Mouse (Mus musculus) forebrain, embryonic 13.5 days (tissue): ENCODE results near the gene Ppm1b. TPM values are rescaled to one million over a fixed set of nuclear protein-coding genes. Genes with fewer than 3 reads are reported as not detected.
A peak's percentile ranks its signal among the peaks of the same experiment; 100 is the strongest.

Experiments
- ATAC-seq: fragments of 200-750 bp; cut with Nextera tagmentation; 2 replicates; pipeline ENCODE4 v1.8.0; 2017
- H3K27ac ChIP-seq: fragments of 300-500 bp; sonication (generic); 2 replicates; pipeline ENCODE4 v1.5.1; 2015; ENCODE audit warnings: inconsistent platforms, mild to moderate bottlenecking, moderate library complexity
- H3K27me3 ChIP-seq: fragments of 300-500 bp; sonication (generic); 2 replicates; pipeline ENCODE4 v1.6.1; 2015; ENCODE audit warnings: mild to moderate bottlenecking, inconsistent platforms
- H3K36me3 ChIP-seq: fragments of 300-500 bp; sonication (generic); 2 replicates; pipeline ENCODE4 v1.6.1; 2015; ENCODE audit warnings: mild to moderate bottlenecking, inconsistent platforms; ENCODE audit not compliant: poor library complexity, severe bottlenecking
- H3K4me1 ChIP-seq: fragments of 300-500 bp; sonication (generic); 2 replicates; pipeline ENCODE4 v1.6.1; 2015; ENCODE audit warnings: inconsistent platforms
- H3K4me2 ChIP-seq: fragments of 300-500 bp; sonication (generic); 2 replicates; pipeline ENCODE4 v1.6.1; 2015; ENCODE audit warnings: inconsistent platforms, mild to moderate bottlenecking, moderate library complexity
- H3K4me3 ChIP-seq: fragments of 300-500 bp; sonication (generic); 2 replicates; pipeline ENCODE4 v1.5.1; 2015; ENCODE audit warnings: mild to moderate bottlenecking, inconsistent platforms
- H3K9ac ChIP-seq: fragments of 300-500 bp; sonication (generic); 2 replicates; pipeline ENCODE4 v1.6.1; 2015; ENCODE audit warnings: mild to moderate bottlenecking, inconsistent platforms
- H3K9me3 ChIP-seq: fragments of 300-500 bp; sonication (generic); replicated peaks from 2 replicates; pipeline ENCODE4 v1.6.1; 2016; ENCODE audit warnings: inconsistent platforms
- WGBS: fragments of 180-500 bp; shearing (Covaris S2); methylation state at CpG from one replicate; pipeline ENCODE4 v1.1.7; 2015; 5-methylcytosine and 5-hydroxymethylcytosine counted together
- polyA plus RNA-seq: library from polyadenylated mRNA; unstranded; fragments of >200 nt; fragmentation: Nextera tagmentation; extraction: Ambion mirVana; gene quantifications from 2 replicates; pipeline ENCODE4 v1.2.1, GENCODE M21; 2015

Ppm1b gene
- polyA plus RNA-seq, 1 experiment from 2014 or later: 90.4 TPM

- ATAC-seq: no peak
- no peaks in the 10 kb centered on the region for H3K27me3 ChIP-seq
- no peak overlapping the region for H3K27ac ChIP-seq
- no peak overlapping the region for H3K9ac ChIP-seq
- no peaks in the 10 kb centered on the region for H3K36me3 ChIP-seq
- H3K4me3 ChIP-seq: no peak overlapping the region
- peaks cover 4% of the 10 kb centered on the region; the same call in 1 of the 2 replicates for H3K4me1 ChIP-seq
- H3K9me3 ChIP-seq: no peaks in the 10 kb centered on the region
- no peak overlapping the region for H3K4me2 ChIP-seq
Observed at GRCm38 (mm10) chr17:84988514-84988913, 32.0 kb downstream of the Ppm1b start.

- Histone ChIP-seq H3K27me3 (no peaks in the 10 kb centered on the region), H3K27ac (no peak overlapping the region), H3K4me2 (no peak overlapping the region), H3K9ac (no peak overlapping the region), H3K4me3 (no peak overlapping the region), H3K4me1 (0 out of 2 replicates have a peak, but pooled peaks cover 4% of the 10 kb centered on the region), H3K36me3 (peaks cover 16% of the 10 kb centered on the region; the same call in 1 of the 2 replicates), H3K9me3 (no peaks in the 10 kb centered on the region)
- no peak for ATAC-seq
- 87% methylated on average over 6 of the region's 6 CpGs for WGBS
Observed at GRCm38 (mm10) chr17:84995844-84996243, 39.3 kb downstream of the Ppm1b start.

- ATAC-seq: no peak
- no peak overlapping the region for H3K4me2 ChIP-seq
- H3K4me3 ChIP-seq: no peak overlapping the region
- WGBS: 83% methylated on average over 1 of the region's 1 CpGs
- H3K4me1 ChIP-seq: 0 out of 2 replicates have a peak, but pooled peaks cover 4% of the 10 kb centered on the region
- H3K27me3 ChIP-seq: no peaks in the 10 kb centered on the region
- H3K36me3 ChIP-seq: peaks cover 16% of the 10 kb centered on the region; the same call in 1 of the 2 replicates
- H3K9ac ChIP-seq: no peak overlapping the region
- no peaks in the 10 kb centered on the region for H3K9me3 ChIP-seq
- H3K27ac ChIP-seq: no peak overlapping the region
Observed at GRCm38 (mm10) chr17:84997639-84998038, 41.1 kb downstream of the Ppm1b start.

GRCm38 (mm10) chr17:84999636-85000035 is 43.1 kb downstream of the Ppm1b start:
- Histone ChIP-seq H3K4me2 (no peak overlapping the region), H3K27ac (no peak overlapping the region), H3K9me3 (no peaks in the 10 kb centered on the region), H3K4me1 (0 out of 2 replicates have a peak, but pooled peaks cover 4% of the 10 kb centered on the region), H3K4me3 (no peak overlapping the region), H3K9ac (no peak overlapping the region), H3K27me3 (no peaks in the 10 kb centered on the region), H3K36me3 (peaks cover 20% of the 10 kb centered on the region)
- no peak for ATAC-seq
- 81% methylated on average over 10 of the region's 10 CpGs for WGBS

- Histone ChIP-seq H3K4me1 (no peaks in the 10 kb centered on the region), H3K4me2 (no peak overlapping the region), H3K9me3 (no peaks in the 10 kb centered on the region), H3K36me3 (peaks cover 19% of the 10 kb centered on the region), H3K27me3 (no peaks in the 10 kb centered on the region), H3K27ac (no peak overlapping the region), H3K9ac (no peak overlapping the region), H3K4me3 (no peak overlapping the region)
- 80% methylated on average over 6 of the region's 6 CpGs for WGBS
- no peak for ATAC-seq
Observed at GRCm38 (mm10) chr17:85013485-85013884, 56.9 kb downstream of the Ppm1b start.

- no peak overlapping the region for H3K4me2 ChIP-seq
- peaks cover 19% of the 10 kb centered on the region for H3K36me3 ChIP-seq
- no peaks in the 10 kb centered on the region for H3K27me3 ChIP-seq
- no peaks in the 10 kb centered on the region for H3K4me1 ChIP-seq
- H3K9ac ChIP-seq: no peak overlapping the region
- H3K4me3 ChIP-seq: no peak overlapping the region
- no peaks in the 10 kb centered on the region for H3K9me3 ChIP-seq
- no peak for ATAC-seq
- 95% methylated on average over 3 of the region's 3 CpGs for WGBS
- H3K27ac ChIP-seq: no peak overlapping the region
Observed at GRCm38 (mm10) chr17:85014632-85015031, 58.1 kb downstream of the Ppm1b start.

GRCm38 (mm10) chr17:85018344-85018743 is 61.8 kb downstream of the Ppm1b start:
- Histone ChIP-seq H3K36me3 (peaks cover 3% of the 10 kb centered on the region; the same call in 1 of the 2 replicates), H3K27me3 (no peaks in the 10 kb centered on the region), H3K4me2 (no peak overlapping the region), H3K27ac (no peak overlapping the region), H3K4me1 (no peaks in the 10 kb centered on the region), H3K9ac (no peak overlapping the region), H3K9me3 (no peaks in the 10 kb centered on the region), H3K4me3 (no peak overlapping the region)
- no peak for ATAC-seq
- 85% methylated on average over 3 of the region's 3 CpGs for WGBS

- H3K9ac ChIP-seq: no peak overlapping the region
- no peak overlapping the region for H3K4me3 ChIP-seq
- no peaks in the 10 kb centered on the region for H3K27me3 ChIP-seq
- H3K4me2 ChIP-seq: no peak overlapping the region
- 0 out of 2 replicates have a peak, but pooled peaks cover 2% of the 10 kb centered on the region for H3K4me1 ChIP-seq
- 90% methylated on average over 5 of the region's 5 CpGs for WGBS
- no peaks in the 10 kb centered on the region; the same call in 1 of the 2 replicates for H3K36me3 ChIP-seq
- no peak overlapping the region for H3K27ac ChIP-seq
- ATAC-seq: no peak
- no peaks in the 10 kb centered on the region for H3K9me3 ChIP-seq
Observed at GRCm38 (mm10) chr17:85018794-85019193, 62.3 kb downstream of the Ppm1b start.

- H3K4me3 ChIP-seq: no peak overlapping the region
Observed at GRCm38 (mm10) chr17:85020343-85020742, 63.8 kb downstream of the Ppm1b start.

GRCm38 (mm10) chr17:85023247-85024167 is 67.0 kb downstream of the Ppm1b start:
- Histone ChIP-seq H3K36me3 (no peaks in the 10 kb centered on the region), H3K4me2 (no peak overlapping the region), H3K9me3 (no peaks in the 10 kb centered on the region), H3K27me3 (no peaks in the 10 kb centered on the region), H3K27ac (no peak overlapping the region), H3K4me3 (no peak overlapping the region), H3K4me1 (0 out of 2 replicates have a peak, but pooled peaks cover 2% of the 10 kb centered on the region), H3K9ac (no peak overlapping the region)
- WGBS: 61% methylated on average over 22 of the region's 22 CpGs
- ATAC-seq: peak; percentile 64

More at GRCm38 (mm10) chr17:85020343-85020742, 63.8 kb downstream of the Ppm1b start:
- ATAC-seq: no peak
- Histone ChIP-seq H3K4me1 (0 out of 2 replicates have a peak, but pooled peaks cover 2% of the 10 kb centered on the region), H3K27ac (no peak overlapping the region), H3K27me3 (no peaks in the 10 kb centered on the region), H3K36me3 (no peaks in the 10 kb centered on the region; the same call in 1 of the 2 replicates), H3K9me3 (no peaks in the 10 kb centered on the region), H3K4me2 (no peak overlapping the region), H3K9ac (no peak overlapping the region)
- WGBS: 84% methylated on average over 3 of the region's 3 CpGs

- H3K27me3 ChIP-seq: no peaks in the 10 kb centered on the region
- no peaks in the 10 kb centered on the region for H3K36me3 ChIP-seq
- WGBS: 92% methylated on average over 8 of the region's 8 CpGs
- H3K4me3 ChIP-seq: no peak overlapping the region
- no peak for ATAC-seq
- 0 out of 2 replicates have a peak, but pooled peaks cover 2% of the 10 kb centered on the region for H3K4me1 ChIP-seq
- no peak overlapping the region for H3K4me2 ChIP-seq
- no peaks in the 10 kb centered on the region for H3K9me3 ChIP-seq
- H3K9ac ChIP-seq: no peak overlapping the region
- H3K27ac ChIP-seq: no peak overlapping the region
Observed at GRCm38 (mm10) chr17:85024237-85024636, 67.7 kb downstream of the Ppm1b start.

GRCm38 (mm10) chr17:85025151-85025550 is 68.6 kb downstream of the Ppm1b start:
- Histone ChIP-seq H3K4me1 (0 out of 2 replicates have a peak, but pooled peaks cover 2% of the 10 kb centered on the region), H3K4me2 (no peak overlapping the region), H3K27ac (no peak overlapping the region), H3K9ac (no peak overlapping the region), H3K27me3 (no peaks in the 10 kb centered on the region), H3K9me3 (no peaks in the 10 kb centered on the region), H3K36me3 (no peaks in the 10 kb centered on the region), H3K4me3 (no peak overlapping the region)
- 93% methylated on average over 6 of the region's 6 CpGs for WGBS
- ATAC-seq: no peak
